Mouse (Mus musculus) ES-CJ7 (cell line): Measurements from ENCODE around the gene Sfmbt2.
"Not testable (repeated sequence)": the region's sequence is repeated elsewhere in the genome, so short reads cannot be mapped to it uniquely, and the experiment has no call there.

Source experiments
- DNase-seq: peaks from one replicate; pipeline ENCODE4 v3.0.0; 2011; ENCODE audit warnings: low read depth, low spot score

Gene Sfmbt2

DNA sequence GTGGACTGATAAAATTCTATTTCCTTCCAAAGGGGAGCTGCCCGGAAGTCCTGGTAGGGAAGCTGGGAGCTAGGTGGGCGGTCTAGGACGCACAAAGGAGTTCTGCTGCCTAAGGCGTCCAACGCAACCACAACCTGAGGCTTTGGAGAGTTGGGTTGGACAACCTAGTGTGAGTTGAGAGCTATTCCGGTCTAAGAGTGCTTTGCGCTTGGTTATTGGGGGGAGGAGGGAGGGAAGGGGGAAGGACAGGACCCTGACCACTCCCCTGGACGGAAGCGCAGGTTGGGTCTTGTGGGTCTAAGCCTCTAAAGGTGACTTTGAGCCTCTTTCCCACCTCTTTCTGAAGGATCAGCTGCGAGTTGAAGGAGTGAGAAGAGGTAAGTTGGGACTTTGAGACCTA lies at the start of gene Sfmbt2:
Gene Sfmbt2 (plus strand): TSS at position 335 of the 400 bp plus-strand sequence.
- peak; percentile 76 for DNase-seq

- DNase-seq: no peak
These were observed 49.2 kb upstream of the Sfmbt2 start for GRCm38 (mm10) chr2:10321093-10321492.

DNA sequence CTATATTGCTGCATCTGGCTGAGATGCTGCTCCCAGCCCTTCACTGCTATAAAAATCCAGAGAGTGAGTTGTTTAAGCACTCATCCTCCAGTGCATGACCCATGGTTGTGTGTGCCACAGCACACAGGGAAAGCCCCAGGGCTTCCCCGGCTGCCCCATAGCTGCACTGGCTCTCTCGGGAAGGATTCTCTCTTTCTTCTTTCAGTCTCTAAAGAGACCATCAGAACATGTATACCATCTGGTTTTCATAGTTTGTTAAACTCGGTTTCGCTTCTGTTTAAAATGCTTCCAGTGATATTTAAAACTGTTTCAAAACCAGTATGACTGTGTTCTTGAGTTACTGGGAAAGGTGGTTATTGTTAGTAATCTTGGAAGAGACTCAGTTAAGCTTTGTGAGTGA lies 47.1 kb upstream of the Sfmbt2 start:
- no peak for DNase-seq

- no peak for DNase-seq
These were observed 45.3 kb upstream of the Sfmbt2 start for GRCm38 (mm10) chr2:10324980-10325379.

DNA sequence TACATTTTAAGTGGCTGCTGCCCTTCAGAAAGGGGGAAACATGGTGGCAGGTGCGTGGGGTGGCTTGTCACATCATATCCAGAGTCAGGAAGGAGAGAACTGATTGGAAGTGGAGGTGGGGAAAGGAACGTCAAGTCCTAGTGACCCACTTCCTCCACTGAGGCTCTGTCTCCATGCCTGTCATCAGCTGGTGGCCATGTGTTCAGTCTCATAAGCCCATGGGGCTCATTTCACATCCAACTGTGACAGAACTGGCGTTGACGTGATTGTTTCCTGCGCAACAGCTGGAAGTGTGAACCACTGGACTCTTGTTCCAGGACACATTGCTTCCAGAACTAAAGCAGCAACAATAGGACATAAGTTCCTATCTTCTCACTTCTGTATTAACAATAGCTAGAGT lies 40.1 kb upstream of the Sfmbt2 start:
- DNase-seq: no peak

DNA sequence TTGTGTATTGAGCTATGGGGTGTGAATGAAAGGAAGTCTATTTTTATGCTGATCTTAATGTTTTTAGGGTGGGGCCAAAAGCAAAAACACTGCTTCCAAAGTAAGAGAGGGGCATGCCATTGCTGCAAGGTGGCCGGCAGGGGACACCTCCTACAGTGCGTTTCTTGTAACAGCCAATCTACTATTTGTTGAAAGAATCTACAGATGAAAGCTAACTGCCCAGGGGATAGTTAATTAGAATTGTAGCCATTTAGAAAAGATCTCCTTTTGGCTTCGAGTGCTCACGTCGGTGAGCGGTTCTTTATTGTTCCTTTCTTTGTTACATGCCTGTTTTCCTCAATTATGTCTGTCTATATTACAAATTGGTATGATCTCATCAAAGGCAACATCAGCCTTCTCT lies 36.0 kb upstream of the Sfmbt2 start:
- peak; percentile 73 for DNase-seq

GRCm38 (mm10) chr2:10335037-10335608 lies 35.2 kb upstream of the Sfmbt2 start:
- DNase-seq: peak; percentile 61

DNA sequence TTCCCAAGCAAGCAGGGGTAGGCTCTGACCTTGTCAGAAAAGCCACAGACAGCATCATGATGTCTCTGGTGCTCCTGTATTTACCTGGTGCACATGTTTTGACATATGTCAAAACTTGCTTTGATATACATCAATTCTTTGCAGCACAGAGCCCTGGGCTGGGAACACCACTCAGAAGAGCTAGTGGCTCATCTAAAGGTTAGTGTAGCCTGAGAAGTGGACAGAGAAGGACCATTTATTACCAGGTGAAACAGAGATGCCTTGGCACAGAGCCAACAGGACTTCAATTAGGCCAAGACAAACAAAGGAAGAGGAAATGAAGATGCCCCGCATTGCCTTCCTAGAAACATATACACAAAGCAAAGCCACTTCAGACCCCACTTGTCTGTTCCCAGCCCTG lies 30.3 kb upstream of the Sfmbt2 start:
- DNase-seq: no peak

GRCm38 (mm10) chr2:10343523-10343922 lies 26.8 kb upstream of the Sfmbt2 start:
- no peak for DNase-seq

GRCm38 (mm10) chr2:10344073-10344472 lies 26.2 kb upstream of the Sfmbt2 start:
- DNase-seq: not testable (repeated sequence)

- DNase-seq: no peak
These were observed 23.1 kb upstream of the Sfmbt2 start for GRCm38 (mm10) chr2:10347193-10347592.

DNA sequence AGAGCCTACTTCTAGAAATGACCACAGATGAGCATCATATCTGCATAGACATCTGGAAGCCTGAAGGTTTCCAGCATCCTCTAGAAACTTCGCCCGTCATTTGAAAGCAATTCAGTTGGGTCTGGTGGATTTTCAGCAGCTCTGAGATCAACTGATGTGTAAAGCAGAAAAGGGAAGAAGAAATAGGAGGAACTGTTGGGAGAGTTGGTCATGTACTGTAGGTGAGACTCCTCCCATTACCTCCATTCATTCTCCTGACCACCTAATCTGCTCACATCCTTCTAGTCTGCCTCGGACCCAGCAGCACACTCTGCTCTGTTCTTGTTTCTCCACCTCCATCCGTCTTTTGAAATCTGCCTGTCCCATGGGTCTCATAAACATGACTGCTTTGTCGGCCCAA lies 22.3 kb upstream of the Sfmbt2 start:
- DNase-seq: no peak

DNA sequence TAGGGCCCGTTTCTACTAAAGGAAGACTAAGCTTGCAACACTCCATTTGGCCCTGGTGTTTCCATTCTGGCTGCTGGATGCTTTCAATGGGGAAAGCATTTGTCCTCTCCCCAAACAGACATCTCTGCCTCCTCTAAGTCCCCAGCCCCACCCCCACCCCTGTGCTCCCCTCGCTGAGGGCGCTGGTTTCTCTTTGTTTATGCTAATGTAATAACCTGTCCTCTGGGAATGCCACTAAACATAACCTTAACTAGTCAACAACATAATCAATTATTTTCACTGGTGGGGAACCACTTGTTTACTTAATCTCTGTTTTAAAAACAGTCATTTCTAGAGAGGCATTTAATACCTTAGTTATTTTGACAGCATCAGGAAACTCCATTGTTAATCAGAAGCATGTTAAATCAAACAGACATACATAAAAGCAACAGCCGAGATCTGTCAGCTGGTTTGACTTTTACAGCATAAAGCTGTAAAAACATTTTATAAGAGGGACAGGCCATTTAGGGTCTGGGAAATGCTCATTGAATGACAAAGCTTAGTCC lies 20.0 kb upstream of the Sfmbt2 start:
- no peak for DNase-seq

GRCm38 (mm10) chr2:10351125-10351524 lies 19.2 kb upstream of the Sfmbt2 start:
- DNase-seq: no peak

DNA sequence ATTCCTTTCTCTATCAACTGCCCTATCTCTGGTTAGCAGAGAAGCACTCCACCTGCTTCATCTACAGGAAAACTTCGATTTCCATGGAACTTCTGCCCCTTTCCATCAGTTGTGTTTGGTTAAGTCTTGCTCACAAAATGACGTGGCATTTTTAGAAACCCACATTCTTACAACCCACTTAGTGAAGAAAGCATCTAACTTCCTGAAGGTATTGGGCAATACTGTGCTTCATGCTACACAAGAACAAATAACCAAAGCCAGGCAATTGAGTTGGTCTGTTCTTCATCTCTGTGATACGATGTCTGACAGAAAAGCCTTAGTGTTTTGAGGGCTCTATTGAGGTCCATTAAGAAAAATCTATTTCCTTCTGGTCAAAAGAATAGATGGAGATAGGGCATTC lies 17.4 kb upstream of the Sfmbt2 start:
- DNase-seq: no peak

DNA sequence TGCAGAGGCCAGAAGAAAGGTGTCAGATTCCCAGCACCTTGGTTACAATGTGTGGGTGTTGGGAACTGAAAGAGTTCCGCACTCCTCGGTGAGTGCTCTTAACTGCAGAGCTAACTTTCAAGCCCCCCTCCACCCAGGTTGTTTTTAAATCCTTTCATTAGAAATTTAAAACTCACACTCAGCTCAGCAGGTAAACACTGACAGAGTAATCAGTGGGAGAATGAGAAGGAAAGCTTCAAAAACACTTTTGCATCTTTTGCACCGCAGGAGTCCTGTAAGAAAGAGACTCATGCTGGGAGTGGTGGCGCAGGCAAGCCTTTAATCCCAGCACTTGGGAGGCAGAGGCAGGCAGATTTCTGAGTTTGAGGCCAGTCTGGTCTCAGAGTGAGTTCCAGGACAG lies 16.4 kb upstream of the Sfmbt2 start:
- DNase-seq: peak; percentile 84

DNA sequence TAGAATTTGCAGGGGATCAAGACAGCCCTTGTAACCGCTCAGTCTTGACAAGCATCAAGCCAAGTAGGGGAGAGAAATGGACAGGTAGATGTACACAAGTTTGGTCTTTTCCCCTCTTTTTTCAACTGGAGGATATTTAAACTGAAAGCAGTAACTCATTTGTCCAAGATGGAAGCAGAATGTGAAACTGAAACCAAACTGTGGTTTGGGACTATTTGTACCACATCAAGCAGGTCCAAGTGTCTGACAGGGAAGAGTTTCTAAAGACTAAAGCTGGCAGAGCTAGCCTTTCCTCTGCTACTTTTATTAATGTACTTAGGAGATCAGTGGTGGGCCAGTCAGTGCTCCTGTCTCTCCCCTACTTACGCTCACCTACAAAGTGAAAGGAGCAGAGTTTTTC lies 10.4 kb upstream of the Sfmbt2 start:
- no peak for DNase-seq

DNA sequence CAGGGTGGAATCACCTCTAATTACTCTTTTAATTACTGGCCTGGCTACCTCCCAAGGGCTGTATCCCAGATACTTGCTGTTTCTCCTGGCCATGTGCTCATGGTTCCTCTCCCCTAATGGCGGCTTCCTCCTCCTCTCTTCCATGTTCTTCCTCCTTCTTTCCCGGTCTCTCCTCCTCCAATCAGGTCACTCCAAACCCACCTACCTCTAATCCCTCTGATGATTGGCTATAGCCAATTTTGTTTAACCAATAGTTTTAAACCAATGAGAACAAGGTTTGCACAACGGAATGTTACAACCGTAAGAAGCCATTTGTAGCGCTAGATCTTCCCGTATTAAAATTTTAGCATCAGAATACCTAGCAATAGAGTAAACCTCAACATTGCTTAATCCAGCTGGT lies 5.2 kb upstream of the Sfmbt2 start:
- peak; percentile 72 for DNase-seq

- no peak for DNase-seq
These were observed 4.0 kb upstream of the Sfmbt2 start for GRCm38 (mm10) chr2:10366284-10366683.

DNA sequence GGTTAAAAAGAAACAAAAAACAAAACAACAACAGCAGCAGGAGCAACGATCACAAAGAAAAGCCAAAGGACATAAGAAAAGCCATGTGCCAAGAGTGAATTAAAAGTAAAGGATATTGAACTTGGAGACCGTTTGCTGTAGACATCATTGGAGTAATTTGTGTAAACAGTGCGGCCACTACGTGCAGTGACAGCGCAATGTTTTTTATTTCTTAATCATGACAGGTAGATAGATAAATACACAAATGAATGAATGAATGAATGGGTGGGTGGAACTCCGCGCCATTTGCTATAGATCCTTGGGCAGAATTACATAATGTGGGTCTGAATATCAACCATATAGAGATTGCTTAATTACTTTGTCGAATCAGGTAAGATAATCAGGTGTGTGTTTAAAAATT lies 634 bp upstream of the Sfmbt2 start:
- no peak for DNase-seq

- peak; percentile 57 for DNase-seq
These were observed 563 bp downstream of the Sfmbt2 start for GRCm38 (mm10) chr2:10370687-10371458.

DNA sequence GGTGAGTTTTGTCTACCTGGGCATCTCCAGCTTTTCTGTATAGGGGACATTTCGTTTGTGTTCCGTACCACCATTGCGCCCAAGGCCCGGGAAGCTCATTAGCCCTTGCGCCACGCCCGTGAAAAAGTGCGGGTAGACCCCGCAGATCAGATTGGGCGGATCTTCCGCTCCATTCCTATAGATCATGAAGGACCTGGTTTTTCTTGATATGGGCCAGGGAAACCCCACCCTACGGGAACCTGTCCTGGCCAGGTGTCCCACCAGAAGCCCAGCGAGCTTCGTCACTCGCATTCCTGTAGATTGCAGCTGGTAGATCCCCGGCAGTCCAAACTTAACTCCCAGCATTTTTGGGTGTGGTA lies 1.1 kb downstream of the Sfmbt2 start:
- peak; percentile 43 for DNase-seq

GRCm38 (mm10) chr2:10371899-10372298 lies 1.6 kb downstream of the Sfmbt2 start:
- DNase-seq: no peak
